Mouse (Mus musculus): ENCODE data around the gene Atxn2l.

The Atxn2l gene

GRCm38 (mm10) chr7:126503273-126503878 lies at the start of gene Atxn2l:
Gene Atxn2l (minus strand): TSS chr7:126503437.
- peak; percentile 98 for DNase-seq (ENCODE audit: low spot score in 2 of 2)

- no peak for DNase-seq (ENCODE audit: low spot score in 2 of 2)
Observed at GRCm38 (mm10) chr7:126545631-126546030, 42.4 kb upstream of the Atxn2l start.

GRCm38 (mm10) chr7:126541661-126542060 lies 38.4 kb upstream of the Atxn2l start:
- no peak for DNase-seq (ENCODE audit: low spot score in 2 of 2)

- DNase-seq (ENCODE audit: low spot score in 2 of 2), result peak; percentile 8 to 14
Observed at GRCm38 (mm10) chr7:126537820-126538585, 34.8 kb upstream of the Atxn2l start.

- no peak for DNase-seq (ENCODE audit: low spot score in 2 of 2)
Observed at GRCm38 (mm10) chr7:126536466-126536865, 33.2 kb upstream of the Atxn2l start.

GRCm38 (mm10) chr7:126535766-126536165 lies 32.5 kb upstream of the Atxn2l start:
- no peak for DNase-seq (ENCODE audit: low spot score in 2 of 2)

GRCm38 (mm10) chr7:126533434-126533833 lies 30.2 kb upstream of the Atxn2l start:
- no peak for DNase-seq (ENCODE audit: low spot score in 2 of 2)

- peak; percentile 13 to 22 for DNase-seq (ENCODE audit: low spot score in 2 of 2)
Observed at GRCm38 (mm10) chr7:126528166-126528577, 24.9 kb upstream of the Atxn2l start.

GRCm38 (mm10) chr7:126523316-126523715 lies 20.1 kb upstream of the Atxn2l start:
- DNase-seq (ENCODE audit: low spot score in 2 of 2), result no peak

- DNase-seq (ENCODE audit: low spot score in 2 of 2), result no peak
Observed at GRCm38 (mm10) chr7:126519513-126519912, 16.3 kb upstream of the Atxn2l start.

GRCm38 (mm10) chr7:126518261-126518941 lies 15.2 kb upstream of the Atxn2l start:
- DNase-seq (ENCODE audit: low spot score in 2 of 2), result no peak

GRCm38 (mm10) chr7:126511287-126511686 lies 8.1 kb upstream of the Atxn2l start:
- DNase-seq (ENCODE audit: low spot score in 2 of 2), result no peak

- DNase-seq (ENCODE audit: low spot score in 2 of 2), result no peak
Observed at GRCm38 (mm10) chr7:126507126-126507778, 4.0 kb upstream of the Atxn2l start.

- DNase-seq (ENCODE audit: low spot score in 2 of 2), result no peak
Observed at GRCm38 (mm10) chr7:126504913-126505312, 1.7 kb upstream of the Atxn2l start.

GRCm38 (mm10) chr7:126502751-126503150 lies 486 bp downstream of the Atxn2l start:
- no peak for DNase-seq (ENCODE audit: low spot score in 2 of 2)

- DNase-seq (ENCODE audit: low spot score in 2 of 2), result peak; percentile 86 to 89
Observed at GRCm38 (mm10) chr7:126502023-126502741, 1.1 kb downstream of the Atxn2l start.

- no peak for DNase-seq (ENCODE audit: low spot score in 2 of 2)
Observed at GRCm38 (mm10) chr7:126501684-126502022, 1.6 kb downstream of the Atxn2l start.

- no peak for DNase-seq (ENCODE audit: low spot score in 2 of 2)
Observed at GRCm38 (mm10) chr7:126499416-126499815, 3.8 kb downstream of the Atxn2l start.

GRCm38 (mm10) chr7:126497966-126498365 lies 5.3 kb downstream of the Atxn2l start:
- no peak for DNase-seq (ENCODE audit: low spot score in 2 of 2)

GRCm38 (mm10) chr7:126496475-126496874 lies 6.8 kb downstream of the Atxn2l start:
- no peak for DNase-seq (ENCODE audit: low spot score in 2 of 2)

GRCm38 (mm10) chr7:126494120-126494519 lies 9.1 kb downstream of the Atxn2l start:
- no peak for DNase-seq (ENCODE audit: low spot score in 2 of 2)

- DNase-seq (ENCODE audit: low spot score in 2 of 2), result no peak
Observed at GRCm38 (mm10) chr7:126491973-126492372, 11.3 kb downstream of the Atxn2l start.

Measured in spleen, postnatal 36 days (tissue).